Mouse (Mus musculus) cerebellum, adult 9-10 months (tissue): Measurements from ENCODE around the gene Tas2r123.

Experiments
- DNase-seq: peaks from one replicate; pipeline ENCODE4 v3.0.0; 2022

Tas2r123 gene

GRCm38 (mm10) chr6:132846842-132847241 lies at the start of gene Tas2r123:
TSS of gene Tas2r123 (plus strand) at chr6:132847142.
- no peak for DNase-seq

DNA sequence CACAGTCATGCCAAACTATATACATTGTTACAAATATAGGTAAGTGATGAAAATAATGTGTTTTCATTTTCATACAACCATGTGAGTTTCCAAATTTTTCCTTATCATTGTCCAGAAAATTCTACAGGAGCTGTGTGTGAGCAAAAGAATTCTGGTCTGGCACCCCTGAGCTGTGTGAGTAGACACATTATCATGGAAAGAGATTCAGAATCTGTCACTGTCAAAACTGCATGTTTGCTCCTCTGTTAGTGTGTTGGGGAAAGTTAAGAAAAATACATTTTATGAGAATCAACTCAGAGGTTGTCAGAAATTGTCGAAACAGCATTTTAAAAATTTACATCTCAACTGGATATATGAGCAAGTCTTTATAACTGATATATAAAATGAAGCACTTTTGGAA lies 44.4 kb upstream of the Tas2r123 start, which contains the start of gene Tas2r117:
Gene Tas2r117, plus strand, starts transcription at position 301 of the 400 bp plus-strand sequence.
- DNase-seq = no peak

GRCm38 (mm10) chr6:132855138-132855537 lies 8.2 kb downstream of the Tas2r123 start, which contains the start of gene Tas2r116:
TSS of gene Tas2r116 (plus strand) at chr6:132855438.
- no peak for DNase-seq

- no peak for DNase-seq
Measured at GRCm38 (mm10) chr6:132867708-132868107, 20.8 kb downstream of the Tas2r123 start, which contains the start of gene Tas2r110. TSS of gene Tas2r110 (plus strand) at chr6:132868008.

DNA sequence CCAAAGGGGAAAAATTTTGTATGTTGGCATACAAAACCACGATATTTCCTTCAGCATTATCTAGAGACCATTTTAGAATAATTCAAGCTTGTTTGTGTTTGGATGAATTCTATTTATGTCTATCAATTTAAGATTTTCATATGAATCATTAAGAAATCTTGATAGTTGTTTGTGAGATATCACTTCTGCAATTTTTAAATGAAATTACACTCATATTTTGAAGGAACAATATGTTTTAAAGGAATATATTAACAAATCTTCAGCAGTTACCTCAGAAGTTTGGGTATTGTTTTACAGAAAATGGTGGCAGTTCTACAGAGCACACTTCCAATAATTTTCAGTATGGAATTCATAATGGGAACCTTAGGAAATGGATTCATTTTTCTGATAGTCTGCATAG lies 45.8 kb downstream of the Tas2r123 start, which contains the start of gene Tas2r113:
Gene Tas2r113, plus strand, starts transcription at position 301 of the 400 bp plus-strand sequence.
- no peak for DNase-seq
